Mouse (Mus musculus): ENCODE data around the gene Arhgap23. TPM values are rescaled to one million over a fixed set of nuclear protein-coding genes. Genes with fewer than 3 reads are reported as not detected.

The Arhgap23 gene
- polyA plus RNA-seq, 1 experiment from 2014 or later: 6.8 TPM

DNA sequence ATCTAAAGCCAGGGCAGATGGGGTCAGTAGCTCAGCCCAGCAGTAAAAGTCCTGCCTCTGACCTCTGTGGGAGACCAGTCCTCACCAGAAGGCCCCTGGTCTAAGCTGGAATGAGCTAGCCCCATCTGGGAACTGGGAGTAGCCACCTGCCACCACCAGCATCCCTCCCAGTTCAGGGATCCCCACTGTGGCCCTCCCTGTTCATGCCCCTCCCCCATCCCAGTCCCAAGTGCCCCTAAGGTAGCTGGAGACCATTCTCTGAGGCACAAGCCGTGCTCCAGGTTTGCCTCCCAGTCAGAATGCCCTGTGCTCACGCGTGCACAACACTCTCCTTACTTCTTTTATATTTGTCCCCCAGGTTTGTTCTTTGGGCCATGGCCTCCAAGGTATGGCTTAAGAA, 97.7 kb downstream of the Arhgap23 start:
- H3K36me3 ChIP-seq: peaks cover 41% of the 10 kb centered on the region
- H3K4me1 ChIP-seq (replicated peaks): peaks cover 16% of the 10 kb centered on the region
- no peak overlapping the region for H3K9ac ChIP-seq
- no peak overlapping the region for H3K4me2 ChIP-seq
- no peaks in the 10 kb centered on the region for H3K27me3 ChIP-seq
- no peaks in the 10 kb centered on the region for H3K9me3 ChIP-seq
- H3K4me3 ChIP-seq: no peak overlapping the region
- no peak overlapping the region for H3K27ac ChIP-seq (replicated peaks)
- no peak for ATAC-seq (ENCODE audit: low read depth)
- WGBS: 77% methylated on average over 3 of the region's 3 CpGs

DNA sequence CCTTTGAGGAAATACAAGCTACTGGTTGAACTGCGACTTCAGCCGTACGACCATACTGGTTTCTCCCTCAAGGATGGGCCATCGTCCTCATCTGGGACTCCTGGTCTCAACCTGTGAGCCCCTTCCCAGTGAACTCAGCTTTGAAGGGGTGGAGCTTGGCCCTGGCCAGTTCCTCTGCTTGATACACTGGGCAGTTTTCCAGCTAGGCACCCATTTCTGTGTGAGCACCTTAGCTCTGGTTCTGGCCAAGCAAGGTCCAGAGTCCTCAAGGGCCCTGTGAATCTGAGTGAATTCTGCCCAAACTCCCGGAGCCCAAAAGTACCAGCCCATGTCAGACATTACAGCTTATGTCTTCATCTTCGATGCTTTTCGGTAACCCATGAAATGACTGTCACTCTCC, 105.2 kb downstream of the Arhgap23 start:
- Histone ChIP-seq H3K4me1 (replicated peaks) (peaks cover 16% of the 10 kb centered on the region), H3K4me3 (no peak overlapping the region), H3K9ac (no peak overlapping the region), H3K27ac (replicated peaks) (no peak overlapping the region), H3K4me2 (no peak overlapping the region), H3K36me3 (peaks cover 99% of the 10 kb centered on the region), H3K27me3 (no peaks in the 10 kb centered on the region), H3K9me3 (no peaks in the 10 kb centered on the region)
- no peak for ATAC-seq (ENCODE audit: low read depth)
- WGBS: 92% methylated on average over 7 of the region's 7 CpGs

DNA sequence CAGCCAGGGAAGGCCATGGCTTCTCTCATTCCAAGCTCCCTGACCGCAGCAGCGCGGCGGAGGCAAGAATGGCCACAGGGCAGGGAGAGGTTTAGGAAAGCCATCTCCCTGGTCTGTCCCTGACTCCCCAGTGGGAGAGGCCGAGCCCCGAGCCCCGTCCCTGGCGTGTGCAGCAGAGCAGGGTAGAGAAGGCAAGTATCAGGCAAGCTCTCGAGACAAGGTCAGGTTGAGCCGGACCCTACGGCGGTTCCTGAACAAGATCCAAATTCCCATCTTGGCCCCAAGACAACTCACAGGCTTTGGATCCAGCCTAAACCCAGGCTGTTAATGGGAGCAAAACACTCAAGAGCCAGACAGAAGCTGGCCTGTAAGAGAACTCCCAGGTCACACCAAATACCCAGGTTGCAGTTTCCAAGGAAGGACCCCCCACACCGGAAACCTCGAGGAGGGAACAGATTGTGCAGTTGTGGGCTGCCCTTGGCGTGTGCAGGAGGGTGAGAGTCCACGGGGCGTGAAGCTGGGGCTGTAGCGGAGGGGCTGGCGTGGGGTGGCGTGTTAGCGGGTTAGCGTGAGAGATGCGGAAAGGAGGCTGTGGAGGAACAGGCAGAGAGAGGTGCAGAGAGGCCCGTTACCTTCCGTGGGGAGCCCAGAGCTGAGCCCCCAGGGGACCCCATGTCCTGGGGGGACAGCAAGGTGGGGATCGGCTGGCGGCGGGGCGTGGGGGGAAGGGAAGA, 106.6 kb downstream of the Arhgap23 start:
- Histone ChIP-seq H3K36me3 (peaks cover 99% of the 10 kb centered on the region), H3K4me2 (no peak overlapping the region), H3K4me1 (replicated peaks) (peaks cover 16% of the 10 kb centered on the region), H3K27me3 (no peaks in the 10 kb centered on the region), H3K9ac (no peak overlapping the region), H3K27ac (replicated peaks) (no peak overlapping the region), H3K4me3 (no peak overlapping the region), H3K9me3 (no peaks in the 10 kb centered on the region)
- ATAC-seq (ENCODE audit: low read depth): no peak
- 87% methylated on average over 29 of the region's 29 CpGs for WGBS

DNA sequence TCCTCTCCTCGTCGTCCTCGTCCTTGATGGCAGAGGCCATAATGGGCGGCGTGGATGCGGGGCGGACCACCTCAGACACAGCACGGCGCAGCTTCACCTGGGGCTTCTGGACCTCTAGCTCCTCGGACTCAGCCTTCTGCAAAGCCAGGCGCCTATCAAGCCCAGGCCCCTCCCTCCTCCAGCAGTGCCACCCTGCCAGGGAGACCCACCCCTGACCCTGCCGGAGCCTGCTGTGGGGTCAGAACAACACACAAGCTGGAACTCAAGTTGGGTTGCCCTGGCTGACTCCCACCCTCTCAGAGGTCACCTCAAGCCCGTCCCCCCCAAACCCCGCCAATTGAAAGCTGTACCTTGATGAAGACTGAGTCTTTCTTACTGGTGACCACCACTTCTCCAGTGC, 107.8 kb downstream of the Arhgap23 start:
- no peak overlapping the region for H3K9ac ChIP-seq
- H3K36me3 ChIP-seq: peaks cover 88% of the 10 kb centered on the region
- no peak overlapping the region for H3K4me3 ChIP-seq
- H3K4me1 ChIP-seq (replicated peaks): peaks cover 16% of the 10 kb centered on the region
- H3K4me2 ChIP-seq: no peak overlapping the region
- WGBS: 86% methylated on average over 14 of the region's 14 CpGs
- peak overlapping the region; percentile 64; the same call in 1 of the 2 replicates for H3K27ac ChIP-seq (replicated peaks)
- no peaks in the 10 kb centered on the region for H3K27me3 ChIP-seq
- no peak for ATAC-seq (ENCODE audit: low read depth)
- H3K9me3 ChIP-seq: no peaks in the 10 kb centered on the region

DNA sequence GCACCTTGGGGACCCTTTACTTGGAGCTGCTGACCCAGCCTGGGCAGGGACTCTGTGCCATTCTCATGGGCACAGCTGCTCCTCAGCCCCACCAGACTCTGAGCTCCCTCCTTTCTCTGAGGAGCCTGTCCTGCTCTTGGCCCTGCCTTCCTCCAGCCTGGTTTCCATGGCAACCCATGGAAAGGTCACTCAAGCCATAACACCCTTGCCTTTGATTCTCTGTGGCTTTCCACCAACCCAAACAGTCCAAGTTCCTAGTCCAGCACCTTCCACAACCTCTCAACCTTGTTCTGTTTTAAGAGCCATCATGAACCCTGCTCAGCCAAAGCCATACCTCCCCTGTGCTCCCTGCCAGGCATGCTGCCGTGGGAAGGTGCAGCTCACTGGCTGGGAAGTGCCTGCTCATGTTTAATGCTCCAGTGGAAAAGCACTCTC, 108.5 kb downstream of the Arhgap23 start:
- peaks cover 16% of the 10 kb centered on the region for H3K4me1 ChIP-seq (replicated peaks)
- no peak overlapping the region for H3K4me3 ChIP-seq
- H3K9me3 ChIP-seq: no peaks in the 10 kb centered on the region
- H3K36me3 ChIP-seq: peaks cover 87% of the 10 kb centered on the region
- ATAC-seq (ENCODE audit: low read depth): peak; percentile 21; the same call in 1 of the 2 replicates
- WGBS: 3% methylated on average over 1 of the region's 1 CpGs
- 0 out of 2 replicates have a peak overlapping the region, but pooled peaks have one; percentile 41 for H3K9ac ChIP-seq
- no peaks in the 10 kb centered on the region for H3K27me3 ChIP-seq
- H3K27ac ChIP-seq (replicated peaks): peak overlapping the region; percentile 64
- no peak overlapping the region for H3K4me2 ChIP-seq

DNA sequence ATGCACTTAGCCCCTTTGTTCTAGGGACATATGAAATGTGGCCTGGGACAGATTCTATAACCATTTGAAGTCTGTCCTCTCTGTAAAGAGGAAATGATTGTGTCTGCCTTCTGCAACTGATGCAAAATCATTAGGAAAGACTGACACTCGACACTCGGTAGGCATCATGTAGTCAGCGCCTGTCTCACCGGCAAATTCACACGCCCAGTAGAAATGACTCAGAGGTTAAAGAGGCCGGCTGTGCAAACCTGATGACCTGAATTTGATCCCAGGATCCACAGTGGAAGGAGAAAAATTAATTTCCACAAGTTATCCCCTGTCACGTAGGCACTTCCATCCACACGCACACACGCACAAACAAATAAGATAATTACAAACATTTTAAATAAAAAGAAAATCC, 109.0 kb downstream of the Arhgap23 start:
- H3K4me3 ChIP-seq: no peak overlapping the region
- no peaks in the 10 kb centered on the region for H3K27me3 ChIP-seq
- peak overlapping the region; percentile 64 for H3K27ac ChIP-seq (replicated peaks)
- peaks cover 16% of the 10 kb centered on the region for H3K4me1 ChIP-seq (replicated peaks)
- ATAC-seq (ENCODE audit: low read depth): no peak
- H3K9ac ChIP-seq: no peak overlapping the region
- H3K36me3 ChIP-seq: peaks cover 83% of the 10 kb centered on the region
- 52% methylated on average over 9 of the region's 9 CpGs for WGBS
- no peak overlapping the region for H3K4me2 ChIP-seq
- no peaks in the 10 kb centered on the region for H3K9me3 ChIP-seq

DNA sequence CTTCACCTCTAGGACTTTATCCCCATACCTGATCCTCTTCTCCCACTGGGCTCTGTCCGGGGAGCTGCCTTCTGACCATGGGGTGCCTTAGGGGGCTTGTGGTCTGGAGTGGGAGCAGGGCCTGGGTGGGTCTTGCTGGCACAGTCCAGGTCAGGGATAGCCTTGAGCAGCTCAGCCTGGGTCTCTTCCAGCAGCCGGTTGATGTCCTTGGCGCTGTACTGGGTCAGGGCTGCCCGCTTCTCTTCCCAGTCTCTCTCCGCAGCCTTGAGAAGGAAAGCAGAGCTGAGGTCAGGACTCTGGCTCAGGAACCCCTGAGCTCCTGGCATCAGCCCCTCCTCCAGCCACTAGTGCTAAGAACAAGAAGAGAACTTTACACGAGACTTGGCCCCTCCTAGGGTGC, 110.0 kb downstream of the Arhgap23 start:
- Histone ChIP-seq H3K4me1 (replicated peaks) (peaks cover 16% of the 10 kb centered on the region), H3K27me3 (0 out of 2 replicates have a peak, but pooled peaks cover 2% of the 10 kb centered on the region), H3K4me3 (no peak overlapping the region), H3K9me3 (no peaks in the 10 kb centered on the region), H3K36me3 (peaks cover 78% of the 10 kb centered on the region), H3K27ac (replicated peaks) (no peak overlapping the region), H3K4me2 (no peak overlapping the region), H3K9ac (no peak overlapping the region)
- ATAC-seq (ENCODE audit: low read depth): no peak
- WGBS: 90% methylated on average over 6 of the region's 6 CpGs

DNA sequence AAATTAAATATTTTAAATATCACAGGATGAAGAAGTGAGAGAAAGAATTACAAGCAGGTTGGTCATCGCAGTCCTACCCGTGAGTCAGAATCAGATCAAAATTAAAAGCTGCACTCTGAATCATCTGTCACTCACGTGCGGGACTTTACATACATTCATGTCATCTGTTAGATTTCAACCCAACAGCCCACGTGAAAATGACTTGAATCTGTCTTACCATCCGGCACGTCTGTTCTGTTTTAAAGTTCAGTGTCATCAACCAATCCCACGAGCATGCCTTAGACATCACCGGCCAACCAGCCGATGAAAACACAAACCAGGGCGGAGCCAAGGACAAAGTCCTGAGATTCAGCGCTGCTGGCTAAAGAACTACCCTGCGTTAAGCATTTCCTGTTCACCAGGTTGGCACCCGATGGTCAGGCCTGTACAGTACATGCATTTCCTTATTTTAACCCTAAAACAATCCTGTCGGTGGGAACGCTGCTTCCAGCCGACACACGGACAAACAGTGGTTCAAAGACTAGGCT, 113.0 kb downstream of the Arhgap23 start:
- no peak for ATAC-seq (ENCODE audit: low read depth)
- no peak overlapping the region for H3K4me3 ChIP-seq
- no peaks in the 10 kb centered on the region for H3K9me3 ChIP-seq
- H3K4me1 ChIP-seq (replicated peaks): peaks cover 30% of the 10 kb centered on the region
- peaks cover 22% of the 10 kb centered on the region for H3K27me3 ChIP-seq
- H3K4me2 ChIP-seq: no peak overlapping the region
- no peak overlapping the region for H3K27ac ChIP-seq (replicated peaks)
- 80% methylated on average over 18 of the region's 18 CpGs for WGBS
- peaks cover 50% of the 10 kb centered on the region for H3K36me3 ChIP-seq
- no peak overlapping the region for H3K9ac ChIP-seq

DNA sequence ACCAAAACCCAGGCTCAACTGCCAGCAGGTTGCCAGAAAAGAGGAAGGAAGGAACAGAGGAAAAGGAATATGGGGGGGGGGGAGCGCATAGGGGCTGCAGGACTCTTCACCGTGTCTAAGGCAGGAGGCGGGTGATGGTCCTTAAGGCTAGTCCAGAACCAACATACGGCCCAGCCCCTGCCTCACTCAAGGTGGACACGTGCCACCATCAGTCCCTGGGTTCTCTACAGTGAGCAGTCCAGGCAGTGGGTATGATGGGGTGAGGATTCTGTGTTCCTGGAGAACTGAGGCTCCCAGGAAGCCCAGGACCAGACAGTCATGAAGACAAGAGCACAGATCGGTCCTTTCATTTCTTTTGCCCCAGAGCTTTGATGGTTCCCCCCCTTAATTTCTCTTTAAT, 114.7 kb downstream of the Arhgap23 start:
- H3K9ac ChIP-seq: no peak overlapping the region
- no peak overlapping the region for H3K4me2 ChIP-seq
- H3K9me3 ChIP-seq: no peaks in the 10 kb centered on the region
- no peak overlapping the region for H3K27ac ChIP-seq (replicated peaks)
- peaks cover 39% of the 10 kb centered on the region for H3K27me3 ChIP-seq
- ATAC-seq (ENCODE audit: low read depth): no peak
- H3K4me1 ChIP-seq (replicated peaks): peaks cover 27% of the 10 kb centered on the region
- H3K4me3 ChIP-seq: no peak overlapping the region
- peaks cover 44% of the 10 kb centered on the region for H3K36me3 ChIP-seq
- 91% methylated on average over 5 of the region's 6 CpGs for WGBS

DNA sequence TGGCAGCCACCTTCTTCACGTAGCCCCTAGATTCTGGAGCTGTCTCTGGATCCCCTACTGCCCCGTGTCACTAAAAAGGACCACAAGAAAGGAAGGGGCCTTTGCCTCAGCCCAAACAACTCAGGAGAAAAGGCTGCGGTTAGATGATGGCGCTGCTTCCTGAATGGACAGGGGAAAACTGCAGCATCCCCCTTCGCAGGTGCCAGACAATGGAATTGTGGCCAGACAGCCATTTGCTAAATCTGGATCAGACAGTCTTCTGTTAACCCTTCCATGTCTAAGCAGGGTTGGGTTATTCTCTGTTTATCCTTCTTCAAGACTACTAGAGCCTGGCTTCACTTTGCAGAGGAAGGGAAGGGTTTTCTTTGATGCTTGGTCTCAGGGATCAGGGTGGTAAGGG, 115.6 kb downstream of the Arhgap23 start:
- WGBS: 66% methylated on average over 5 of the region's 5 CpGs
- H3K27me3 ChIP-seq: peaks cover 48% of the 10 kb centered on the region
- H3K9me3 ChIP-seq: no peaks in the 10 kb centered on the region
- no peak overlapping the region for H3K27ac ChIP-seq (replicated peaks)
- peaks cover 40% of the 10 kb centered on the region for H3K36me3 ChIP-seq
- peaks cover 30% of the 10 kb centered on the region for H3K4me1 ChIP-seq (replicated peaks)
- ATAC-seq (ENCODE audit: low read depth): no peak
- 0 out of 2 replicates have a peak overlapping the region, but pooled peaks have one; percentile 9 for H3K9ac ChIP-seq
- no peak overlapping the region for H3K4me2 ChIP-seq
- H3K4me3 ChIP-seq: no peak overlapping the region

DNA sequence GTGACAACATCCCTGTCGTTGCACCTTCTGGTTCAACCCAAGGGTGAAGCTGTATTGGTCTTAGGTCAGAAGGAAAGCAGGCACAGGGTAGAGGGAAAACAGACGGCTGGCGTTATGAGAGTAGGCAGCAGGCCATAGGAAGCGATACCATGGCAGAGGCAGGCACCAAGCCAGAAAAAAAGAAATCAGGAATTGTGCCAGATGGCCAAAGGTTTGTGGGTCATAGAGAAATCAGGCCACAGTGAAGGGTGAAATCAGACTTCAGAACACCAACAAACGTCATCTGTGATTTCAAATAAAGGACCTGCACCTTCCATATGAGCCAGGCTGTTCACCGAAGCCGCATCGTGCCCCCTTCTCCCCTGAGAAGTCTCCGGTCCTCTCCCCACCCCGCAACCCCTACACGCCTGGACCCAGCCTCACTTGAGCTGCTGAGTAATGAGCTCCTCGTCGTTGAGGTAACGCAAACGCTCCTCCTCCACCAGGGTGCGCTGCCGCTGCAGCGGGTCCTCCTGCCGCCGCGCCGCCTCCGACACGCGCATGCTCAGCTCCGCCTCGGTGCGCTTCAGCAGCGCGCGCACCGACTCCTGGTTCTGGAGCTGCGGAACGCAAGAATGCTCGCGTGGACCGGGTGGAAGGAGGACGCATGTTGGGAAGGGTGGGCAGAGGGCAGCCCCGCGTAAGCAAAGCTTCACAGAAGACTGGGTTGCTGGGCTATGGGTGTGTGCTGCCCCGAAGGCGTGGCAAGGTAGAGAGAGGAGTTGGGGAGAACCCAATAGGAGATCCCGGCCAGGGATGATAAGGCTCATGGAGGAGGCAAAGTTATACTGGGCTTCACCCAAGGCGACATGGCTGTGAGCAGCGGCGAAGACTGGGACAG, 116.3 kb downstream of the Arhgap23 start:
- WGBS: 8% methylated on average over 46 of the region's 46 CpGs
- Histone ChIP-seq H3K4me3 (peak overlapping the region; percentile 30), H3K9ac (peak overlapping the region; percentile 61), H3K27me3 (peaks cover 55% of the 10 kb centered on the region), H3K4me1 (replicated peaks) (peaks cover 34% of the 10 kb centered on the region), H3K36me3 (peaks cover 33% of the 10 kb centered on the region), H3K9me3 (no peaks in the 10 kb centered on the region), H3K4me2 (peak overlapping the region; percentile 58), H3K27ac (replicated peaks) (no peak overlapping the region)
- peak; percentile 57 for ATAC-seq (ENCODE audit: low read depth)

DNA sequence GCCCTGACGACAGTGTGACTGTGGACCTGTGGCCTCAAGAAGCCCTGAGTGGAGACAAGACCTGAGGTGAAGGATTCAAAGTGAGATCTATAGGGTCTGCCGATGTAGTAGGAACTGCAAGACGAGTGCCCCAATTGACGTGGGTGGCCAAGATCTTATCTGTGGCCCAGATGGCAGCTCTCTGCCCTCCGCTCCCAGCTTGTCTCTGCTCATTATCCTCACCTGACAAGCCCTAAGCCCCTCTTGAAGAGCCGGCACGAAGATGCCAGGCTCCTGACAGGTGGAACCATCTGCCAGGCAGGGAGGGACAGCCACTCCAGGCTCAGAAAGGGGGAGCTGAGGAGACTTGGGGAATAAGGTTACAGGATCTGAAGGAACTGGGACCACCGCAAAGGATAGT, 117.0 kb downstream of the Arhgap23 start:
- ATAC-seq (ENCODE audit: low read depth): no peak
- H3K27ac ChIP-seq (replicated peaks): no peak overlapping the region
- peaks cover 62% of the 10 kb centered on the region for H3K27me3 ChIP-seq
- no peak overlapping the region for H3K9ac ChIP-seq
- H3K36me3 ChIP-seq: peaks cover 30% of the 10 kb centered on the region
- H3K9me3 ChIP-seq: no peaks in the 10 kb centered on the region
- H3K4me2 ChIP-seq: peak overlapping the region; percentile 58
- whole genome bisulfite sequencing: 31% methylated on average over 8 of the region's 8 CpGs
- H3K4me1 ChIP-seq (replicated peaks): peaks cover 41% of the 10 kb centered on the region
- H3K4me3 ChIP-seq: no peak overlapping the region
